Mouse (Mus musculus) spleen, adult 2 months (tissue): ENCODE measurements at regions not wholly inside any gene's neighbourhood (a gene's known extent, or its start where the extent isn't known, plus 50 kb on each side); places are given as distances from the start of the nearest gene placed in this dataset.

Source experiments
- DNase-seq, 2 experiments: peaks; one replicate each; pipeline versions ENCODE4 v3.0.0 to v3.0.0-alpha.2; 2012 to 2021; ENCODE audit warnings: low spot score in 2 of 2, low read depth in 1 of 2
- H3K27ac ChIP-seq: fragments of 200-500 bp; 2 replicates; pipeline ENCODE4 v1.5.1; 2012; ENCODE audit warnings: low read length, inconsistent platforms; ENCODE audit not compliant: insufficient read depth
- H3K27me3 ChIP-seq: fragments of 200-500 bp; 2 replicates; pipeline ENCODE4 v1.6.1; 2012; ENCODE audit warnings: mild to moderate bottlenecking, moderate library complexity, low read length, inconsistent platforms; ENCODE audit not compliant: control insufficient read depth, insufficient read depth
- H3K36me3 ChIP-seq: fragments of 200-500 bp; 2 replicates; pipeline ENCODE4 v1.6.1; 2012; ENCODE audit warnings: mild to moderate bottlenecking, low read length, inconsistent platforms; ENCODE audit not compliant: control insufficient read depth, insufficient read depth
- H3K4me1 ChIP-seq: fragments of 200-500 bp; 2 replicates; pipeline ENCODE4 v1.6.1; 2011; ENCODE audit warnings: inconsistent platforms; ENCODE audit not compliant: control insufficient read depth, insufficient read depth, insufficient read length
- H3K4me3 ChIP-seq: fragments of 200-500 bp; 2 replicates; pipeline ENCODE4 v1.5.1; 2011; ENCODE audit warnings: mild to moderate bottlenecking, inconsistent platforms; ENCODE audit not compliant: insufficient read depth, insufficient read length; ENCODE audit errors: extremely low read depth
- CTCF ChIP-seq: fragments of 200-500 bp; IDR thresholded peaks from 2 replicates; pipeline ENCODE4 v1.5.1; 2011; ENCODE audit warnings: mild to moderate bottlenecking, inconsistent platforms; ENCODE audit not compliant: insufficient read depth, insufficient read length, insufficient replicate concordance; ENCODE audit errors: extremely low read depth
- POLR2A ChIP-seq: fragments of 200-500 bp; IDR thresholded peaks from 2 replicates; pipeline ENCODE4 v1.6.1; 2011; ENCODE audit warnings: low read depth, low read length, inconsistent platforms
- WGBS: fragments of 180-500 bp; shearing (Covaris S2); methylation state at CpG from one replicate; pipeline ENCODE4 v1.1.7; 2018; 5-methylcytosine and 5-hydroxymethylcytosine counted together

GRCm38 (mm10) chr1:154090521-154091490, 110.2 kb upstream of the Zfp648 start:
- no peak overlapping the region for H3K27ac ChIP-seq
- no peak for DNase-seq
- no peaks in the 10 kb centered on the region for H3K4me1 ChIP-seq
- H3K4me3 ChIP-seq, result no peak overlapping the region
- no peaks in the 10 kb centered on the region for H3K27me3 ChIP-seq
- WGBS, result 68% methylated on average over 7 of the region's 7 CpGs
- H3K36me3 ChIP-seq, result no peaks in the 10 kb centered on the region
- TF ChIP-seq CTCF, result no peak
- no peak for TF ChIP-seq POLR2A

DNA sequence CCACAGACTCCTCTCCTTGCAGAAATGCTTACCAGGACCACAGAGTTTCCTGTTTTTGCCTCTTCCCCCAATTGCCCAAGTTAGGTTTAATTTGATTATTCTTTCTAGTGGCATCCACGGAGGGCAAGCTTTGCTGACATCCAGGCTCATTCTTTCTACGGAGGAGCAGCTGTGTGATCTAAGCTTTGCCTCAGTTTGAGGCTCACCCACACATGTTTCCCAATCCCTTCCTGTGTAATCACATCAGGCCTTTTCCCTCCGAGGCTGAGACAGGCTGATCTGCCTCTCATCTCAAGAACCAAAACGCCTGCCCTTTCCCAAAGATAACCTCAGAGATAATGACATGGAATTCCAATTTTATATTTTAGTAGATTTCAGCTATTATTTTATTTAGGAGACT, 107.4 kb upstream of the Zfp648 start:
- H3K4me3 ChIP-seq, result no peak overlapping the region
- TF ChIP-seq POLR2A, result no peak
- no peak for TF ChIP-seq CTCF
- H3K36me3 ChIP-seq, result no peaks in the 10 kb centered on the region
- H3K4me1 ChIP-seq, result 0 out of 2 replicates have a peak, but pooled peaks cover 4% of the 10 kb centered on the region
- no peak overlapping the region for H3K27ac ChIP-seq
- WGBS, result 43% methylated on average over 4 of the region's 4 CpGs
- no peak for DNase-seq
- H3K27me3 ChIP-seq, result no peaks in the 10 kb centered on the region

DNA sequence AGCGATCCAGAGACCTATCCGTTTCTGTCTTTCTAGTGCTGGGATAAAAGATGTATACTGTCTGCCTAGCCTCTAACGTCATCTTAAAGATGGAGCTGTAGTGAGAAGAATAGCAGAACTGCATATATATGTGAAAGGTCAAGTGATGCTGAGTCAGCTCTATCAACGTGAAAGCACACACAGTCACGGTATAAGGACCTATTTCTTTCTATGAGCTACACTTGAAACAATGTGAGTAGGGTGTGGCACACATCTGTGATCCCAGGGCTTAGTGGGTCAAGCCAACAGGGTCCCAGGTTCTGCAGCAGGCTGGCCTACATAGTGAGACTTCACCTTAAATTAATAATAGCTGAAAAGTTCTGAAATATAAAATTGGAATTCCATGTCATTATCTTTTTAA, 106.6 kb upstream of the Zfp648 start:
- TF ChIP-seq CTCF (no peak), POLR2A (no peak)
- Histone ChIP-seq H3K4me3 (no peak overlapping the region), H3K4me1 (0 out of 2 replicates have a peak, but pooled peaks cover 4% of the 10 kb centered on the region), H3K27ac (no peak overlapping the region), H3K36me3 (no peaks in the 10 kb centered on the region), H3K27me3 (no peaks in the 10 kb centered on the region)
- no peak for DNase-seq
- 68% methylated on average over 5 of the region's 5 CpGs for WGBS

DNA sequence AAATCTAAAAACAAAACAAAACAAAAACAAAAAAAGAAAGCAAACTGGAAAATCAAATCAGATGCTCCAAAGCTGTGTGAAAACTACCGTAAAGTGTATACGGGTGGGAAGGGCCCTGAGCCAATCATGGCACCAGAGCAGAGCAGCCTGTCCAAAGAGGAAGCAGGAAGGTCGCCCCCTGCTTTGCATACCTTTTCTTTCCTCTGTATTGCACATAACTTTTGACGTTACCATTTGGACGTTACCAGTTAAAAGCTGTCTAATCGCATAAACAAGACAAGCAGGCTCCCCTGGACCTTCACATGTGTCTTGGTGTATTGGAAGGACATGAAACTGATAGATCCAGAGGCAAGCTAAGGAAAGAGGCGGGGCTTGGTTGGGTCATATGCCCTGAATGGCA, 104.9 kb upstream of the Zfp648 start:
- Histone ChIP-seq H3K4me3 (no peak overlapping the region; the same call in 1 of the 2 replicates), H3K36me3 (no peaks in the 10 kb centered on the region), H3K27ac (no peak overlapping the region), H3K4me1 (peaks cover 4% of the 10 kb centered on the region; the same call in 1 of the 2 replicates), H3K27me3 (no peaks in the 10 kb centered on the region)
- DNase-seq, result no peak
- TF ChIP-seq POLR2A, result no peak
- TF ChIP-seq CTCF, result no peak
- WGBS, result 76% methylated on average over 7 of the region's 7 CpGs

- WGBS, result 80% methylated on average over 2 of the region's 2 CpGs
- TF ChIP-seq CTCF (no peak), POLR2A (no peak)
- DNase-seq, result no peak
- Histone ChIP-seq H3K27me3 (no peaks in the 10 kb centered on the region), H3K36me3 (no peaks in the 10 kb centered on the region), H3K4me1 (peaks cover 9% of the 10 kb centered on the region; the same call in 1 of the 2 replicates), H3K27ac (no peak overlapping the region), H3K4me3 (no peak overlapping the region)
Observed at GRCm38 (mm10) chr1:154096911-154097310, 104.1 kb upstream of the Zfp648 start.

GRCm38 (mm10) chr1:154097656-154098055, 103.3 kb upstream of the Zfp648 start:
- peak in 1 of 2 experiments; percentile 52 for DNase-seq
- Histone ChIP-seq H3K27ac (no peak overlapping the region), H3K4me3 (no peak overlapping the region), H3K27me3 (no peaks in the 10 kb centered on the region), H3K4me1 (peaks cover 14% of the 10 kb centered on the region; the same call in 1 of the 2 replicates), H3K36me3 (no peaks in the 10 kb centered on the region)
- no peak for TF ChIP-seq POLR2A
- 10% methylated on average over 6 of the region's 6 CpGs for WGBS

- no peaks in the 10 kb centered on the region for H3K36me3 ChIP-seq
- peaks cover 27% of the 10 kb centered on the region; the same call in 1 of the 2 replicates for H3K4me1 ChIP-seq
- WGBS, result 74% methylated on average over 3 of the region's 3 CpGs
- no peaks in the 10 kb centered on the region for H3K27me3 ChIP-seq
- DNase-seq, result no peak
- no peak overlapping the region for H3K4me3 ChIP-seq
- no peak for TF ChIP-seq POLR2A
- no peak for TF ChIP-seq CTCF
- H3K27ac ChIP-seq, result no peak overlapping the region
Observed at GRCm38 (mm10) chr1:154100556-154100955, 100.4 kb upstream of the Zfp648 start.
